Mouse (Mus musculus) midbrain, embryonic 16.5 days (tissue): Measurements from ENCODE around the gene Unc50. TPM values are rescaled to one million over a fixed set of nuclear protein-coding genes. Genes with fewer than 3 reads are reported as not detected.

ENCODE experiments used
- ATAC-seq: fragments of 200-750 bp; cut with Nextera tagmentation; 2 replicates; pipeline ENCODE4 v1.8.0; 2017; ENCODE audit warnings: moderate TSS enrichment
- H3K27ac ChIP-seq: fragments of 300-500 bp; sonication (generic); 2 replicates; pipeline ENCODE4 v1.5.1; 2014; ENCODE audit warnings: mild to moderate bottlenecking, low read length, mixed read lengths
- H3K27me3 ChIP-seq: fragments of 300-500 bp; sonication (generic); 2 replicates; pipeline ENCODE4 v1.6.1; 2014; ENCODE audit warnings: low read depth, low read length, mixed read lengths; ENCODE audit not compliant: control insufficient read depth, insufficient read depth
- H3K36me3 ChIP-seq: fragments of 300-500 bp; sonication (generic); 2 replicates; pipeline ENCODE4 v1.6.1; 2014; ENCODE audit warnings: mild to moderate bottlenecking, low read length, moderate library complexity, mixed read lengths; ENCODE audit not compliant: control insufficient read depth, insufficient read depth
- H3K4me1 ChIP-seq: fragments of 300-500 bp; sonication (generic); 2 replicates; pipeline ENCODE4 v1.6.1; 2014; ENCODE audit warnings: mild to moderate bottlenecking, low read length, mixed read lengths; ENCODE audit not compliant: control insufficient read depth, insufficient read depth
- H3K4me2 ChIP-seq: fragments of 300-500 bp; sonication (generic); 2 replicates; pipeline ENCODE4 v1.6.1; 2014; ENCODE audit warnings: mild to moderate bottlenecking, low read length, mixed read lengths
- H3K4me3 ChIP-seq: fragments of 300-500 bp; sonication (generic); 2 replicates; pipeline ENCODE4 v1.5.1; 2014; ENCODE audit warnings: low read depth, mild to moderate bottlenecking, low read length, moderate library complexity, mixed read lengths
- H3K9ac ChIP-seq: fragments of 300-500 bp; sonication (generic); 2 replicates; pipeline ENCODE4 v1.6.1; 2014; ENCODE audit warnings: low read depth, low read length, mixed read lengths
- H3K9me3 ChIP-seq: fragments of 300-500 bp; sonication (generic); replicated peaks from 2 replicates; pipeline ENCODE4 v1.6.1; 2014; ENCODE audit warnings: mild to moderate bottlenecking, low read length, mixed read lengths; ENCODE audit not compliant: control insufficient read depth, poor library complexity, severe bottlenecking
- WGBS: fragments of 180-500 bp; shearing (Covaris S2); extraction: QIAGEN DNeasy Blood & Tissue Kit; methylation state at CpG from one replicate; pipeline ENCODE4 v1.1.7; 2014; 5-methylcytosine and 5-hydroxymethylcytosine counted together
- polyA plus RNA-seq: library from polyadenylated mRNA; unstranded; fragments of >200 nt; fragmentation: Nextera tagmentation; extraction: Ambion mirVana; gene quantifications from 2 replicates; pipeline ENCODE4 v1.2.1, GENCODE M21; 2015

Unc50 gene
- polyA plus RNA-seq, result 119 and 132 TPM in 2 replicates

DNA sequence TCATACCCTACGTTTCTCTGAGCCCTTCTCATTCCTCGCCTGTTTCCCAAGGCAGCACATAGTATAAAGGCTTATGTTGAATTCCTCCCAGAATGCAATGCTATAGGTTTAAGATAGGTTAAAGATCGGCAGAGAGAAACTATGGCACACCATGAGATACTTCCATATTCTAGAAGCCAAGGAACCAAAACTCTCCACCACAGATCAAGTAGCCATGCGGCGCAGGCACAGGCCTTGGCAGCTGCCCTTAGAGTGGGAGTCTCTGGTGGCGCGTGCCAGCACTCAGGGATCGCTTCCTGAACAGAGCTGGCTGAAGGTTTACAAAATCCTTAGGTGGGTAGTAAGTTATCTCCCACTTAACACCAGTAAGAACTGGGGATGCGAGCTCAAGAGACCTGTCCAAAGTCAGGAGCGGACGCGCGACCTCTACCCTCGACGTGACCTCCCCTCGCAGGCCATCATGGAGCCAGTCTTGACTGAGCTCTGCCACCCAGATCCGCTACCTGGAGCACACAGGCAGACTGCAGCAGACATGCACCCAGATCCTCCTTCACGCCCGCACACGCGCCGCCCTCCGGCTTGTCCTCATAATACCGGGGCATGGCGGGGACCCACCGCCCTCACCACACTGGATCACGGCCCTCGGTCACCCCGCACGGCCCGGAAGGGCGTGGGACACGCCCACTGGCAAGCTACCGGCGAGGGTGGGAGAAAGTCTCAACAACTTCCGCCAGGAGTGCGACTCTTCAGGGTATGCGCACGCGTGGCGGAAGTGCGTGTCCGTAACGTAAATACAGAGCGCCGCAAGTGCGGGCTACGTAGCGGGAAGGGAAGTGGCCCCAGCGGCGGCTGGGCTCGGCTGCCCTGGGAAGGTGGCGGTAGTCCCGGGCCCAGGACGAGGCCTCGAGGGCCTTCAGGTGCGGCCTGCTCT lies at the start of gene Unc50, which contains the start of gene Coa5:
TSS of gene Unc50 (plus strand) at position 774 of the 931 bp plus-strand sequence.
TSS of gene Coa5 (minus strand) at position 738 of the 931 bp plus-strand sequence.
- peak within 1 kb of the TSS; percentile 78 for H3K27ac ChIP-seq
- H3K4me2 ChIP-seq, result peak within 1 kb of the TSS; percentile 97
- H3K9ac ChIP-seq, result peak within 1 kb of the TSS; percentile 91
- H3K9me3 ChIP-seq, result no peaks in the 10 kb centered on the region
- peaks cover 34% of the 10 kb centered on the region for H3K36me3 ChIP-seq
- ATAC-seq, result peak; percentile 99
- H3K27me3 ChIP-seq, result no peaks in the 10 kb centered on the region
- H3K4me3 ChIP-seq, result peak within 1 kb of the TSS; percentile 99
- WGBS, result 2% methylated on average over 57 of the region's 57 CpGs
- H3K4me1 ChIP-seq, result peaks cover 31% of the 10 kb centered on the region

DNA sequence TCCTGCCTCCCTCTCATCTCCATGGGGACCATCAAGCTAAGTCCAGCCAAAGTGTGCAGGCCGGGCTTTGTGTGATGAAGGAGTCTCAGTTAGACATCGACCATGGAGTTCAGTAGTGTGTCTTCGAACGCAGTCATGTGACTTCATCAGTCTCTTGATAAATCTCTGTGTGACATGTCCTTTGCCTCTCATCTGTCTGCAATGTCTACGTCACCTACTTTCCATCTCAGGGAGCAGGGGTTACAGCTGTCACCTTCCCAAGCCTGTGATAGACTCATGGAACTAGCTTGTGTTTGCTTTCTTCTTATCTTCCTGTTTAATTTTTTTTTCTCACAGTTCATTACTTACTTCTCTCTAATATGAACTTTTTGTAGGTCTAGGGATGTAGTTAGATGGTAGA lies 49.0 kb upstream of the Unc50 start:
- Histone ChIP-seq H3K4me2 (no peak overlapping the region), H3K9me3 (no peaks in the 10 kb centered on the region), H3K9ac (no peak overlapping the region), H3K27me3 (no peaks in the 10 kb centered on the region), H3K4me3 (no peak overlapping the region), H3K36me3 (peaks cover 18% of the 10 kb centered on the region), H3K4me1 (no peaks in the 10 kb centered on the region), H3K27ac (no peak overlapping the region)
- WGBS, result 95% methylated on average over 5 of the region's 5 CpGs
- ATAC-seq, result no peak

DNA sequence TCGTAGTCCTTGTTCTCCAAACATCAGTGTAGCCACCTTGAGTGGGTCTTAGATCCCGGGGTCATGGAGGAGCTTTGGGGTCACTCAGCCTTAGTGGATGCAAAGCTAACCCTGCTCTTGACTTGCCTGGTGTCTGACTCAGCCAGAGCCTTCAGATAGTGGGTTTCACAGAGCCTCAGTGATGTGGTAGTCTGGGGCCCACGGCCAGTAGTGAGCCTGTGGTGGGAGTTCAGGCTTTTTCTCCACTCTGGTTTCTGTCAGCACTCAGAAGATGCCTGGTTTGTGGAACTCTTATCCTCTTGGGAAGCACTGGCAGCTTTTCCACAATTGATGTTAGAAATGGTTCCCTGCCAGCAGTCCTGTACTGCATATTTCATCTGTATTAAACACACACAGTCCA lies 45.6 kb upstream of the Unc50 start:
- no peak overlapping the region for H3K27ac ChIP-seq
- no peak overlapping the region for H3K9ac ChIP-seq
- peaks cover 21% of the 10 kb centered on the region for H3K36me3 ChIP-seq
- no peaks in the 10 kb centered on the region for H3K9me3 ChIP-seq
- no peaks in the 10 kb centered on the region for H3K4me1 ChIP-seq
- H3K27me3 ChIP-seq, result no peaks in the 10 kb centered on the region
- WGBS, result 95% methylated on average over 3 of the region's 3 CpGs
- no peak overlapping the region for H3K4me3 ChIP-seq
- no peak for ATAC-seq
- no peak overlapping the region for H3K4me2 ChIP-seq

DNA sequence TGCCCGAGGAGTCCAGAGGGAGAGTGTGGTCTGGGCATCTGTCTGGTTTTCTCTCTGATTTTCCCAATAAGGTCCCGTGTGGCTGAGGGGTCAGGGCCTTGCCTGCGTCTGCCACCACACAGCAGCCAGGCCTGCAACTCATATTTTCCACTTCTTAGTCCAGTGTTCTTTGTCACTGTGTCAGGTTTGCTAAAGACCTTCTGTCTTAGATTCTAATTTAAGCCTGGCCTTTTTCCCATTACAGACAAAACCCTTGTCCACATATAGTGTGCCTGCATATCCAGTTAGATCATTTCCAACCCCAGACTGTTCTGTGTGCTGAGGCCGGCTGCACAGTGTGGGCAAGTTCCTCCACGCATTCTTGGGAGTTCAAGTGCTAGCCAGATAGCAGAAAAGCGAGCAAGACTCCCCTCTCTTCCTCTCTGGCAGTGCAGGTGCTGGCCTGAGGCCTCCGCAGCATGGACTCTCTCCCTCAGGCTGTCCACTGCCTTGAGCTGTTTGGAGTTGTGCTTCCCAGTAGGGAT lies 43.4 kb upstream of the Unc50 start:
- no peaks in the 10 kb centered on the region for H3K4me1 ChIP-seq
- peaks cover 19% of the 10 kb centered on the region for H3K36me3 ChIP-seq
- no peak overlapping the region for H3K27ac ChIP-seq
- no peaks in the 10 kb centered on the region for H3K9me3 ChIP-seq
- H3K4me3 ChIP-seq, result no peak overlapping the region
- no peak for ATAC-seq
- 85% methylated on average over 7 of the region's 7 CpGs for WGBS
- no peaks in the 10 kb centered on the region for H3K27me3 ChIP-seq
- H3K9ac ChIP-seq, result no peak overlapping the region
- no peak overlapping the region for H3K4me2 ChIP-seq

DNA sequence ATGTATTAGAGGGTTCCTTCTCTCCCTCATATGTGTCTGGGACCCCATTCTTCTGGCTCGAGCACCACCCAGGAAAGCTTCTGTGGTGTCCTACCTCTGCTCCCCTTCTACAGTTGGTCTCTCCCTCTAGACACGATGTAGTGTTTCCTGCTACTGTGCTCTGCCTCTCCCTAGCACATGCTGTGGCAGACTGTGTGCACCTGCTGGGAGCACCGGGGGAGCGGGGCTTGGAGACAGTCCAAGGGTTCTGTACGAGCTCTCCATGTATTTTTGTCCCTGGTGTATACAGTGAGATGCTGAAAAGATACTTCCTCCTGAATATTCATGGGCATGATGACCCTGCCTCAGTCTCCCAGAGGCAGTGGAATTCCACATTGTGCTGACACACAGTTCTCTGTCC lies 36.8 kb upstream of the Unc50 start:
- ATAC-seq, result no peak
- no peak overlapping the region for H3K4me2 ChIP-seq
- no peaks in the 10 kb centered on the region for H3K27me3 ChIP-seq
- H3K27ac ChIP-seq, result no peak overlapping the region
- H3K9ac ChIP-seq, result no peak overlapping the region
- H3K4me1 ChIP-seq, result no peaks in the 10 kb centered on the region
- WGBS, result 67% methylated on average over 5 of the region's 5 CpGs
- no peak overlapping the region for H3K4me3 ChIP-seq
- H3K9me3 ChIP-seq, result no peaks in the 10 kb centered on the region
- peaks cover 30% of the 10 kb centered on the region for H3K36me3 ChIP-seq

DNA sequence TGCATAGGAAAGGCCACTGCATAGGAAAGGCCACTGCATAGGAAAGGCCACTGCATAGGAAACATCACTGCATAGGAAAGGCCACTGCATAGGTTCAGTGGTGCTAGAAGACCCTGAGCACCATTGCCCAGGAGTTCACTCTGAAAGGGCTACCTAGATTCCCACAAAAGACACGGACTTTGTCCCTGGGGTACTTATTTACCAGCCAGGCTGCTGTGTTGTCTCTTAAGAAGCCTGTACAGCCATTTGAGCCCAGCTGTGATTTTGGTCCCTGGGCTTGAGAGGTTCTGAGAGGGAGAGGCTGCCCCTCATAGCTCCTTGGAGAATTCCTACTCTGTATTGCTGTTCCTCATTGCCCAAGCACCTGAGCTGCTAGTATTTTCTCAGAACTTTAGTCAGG lies 33.5 kb upstream of the Unc50 start:
- Histone ChIP-seq H3K4me2 (no peak overlapping the region), H3K4me1 (no peaks in the 10 kb centered on the region), H3K27me3 (no peaks in the 10 kb centered on the region), H3K27ac (no peak overlapping the region), H3K4me3 (no peak overlapping the region), H3K9ac (no peak overlapping the region), H3K9me3 (no peaks in the 10 kb centered on the region), H3K36me3 (peaks cover 23% of the 10 kb centered on the region)
- ATAC-seq, result no peak
- 65% methylated on average over 1 of the region's 1 CpGs for WGBS

DNA sequence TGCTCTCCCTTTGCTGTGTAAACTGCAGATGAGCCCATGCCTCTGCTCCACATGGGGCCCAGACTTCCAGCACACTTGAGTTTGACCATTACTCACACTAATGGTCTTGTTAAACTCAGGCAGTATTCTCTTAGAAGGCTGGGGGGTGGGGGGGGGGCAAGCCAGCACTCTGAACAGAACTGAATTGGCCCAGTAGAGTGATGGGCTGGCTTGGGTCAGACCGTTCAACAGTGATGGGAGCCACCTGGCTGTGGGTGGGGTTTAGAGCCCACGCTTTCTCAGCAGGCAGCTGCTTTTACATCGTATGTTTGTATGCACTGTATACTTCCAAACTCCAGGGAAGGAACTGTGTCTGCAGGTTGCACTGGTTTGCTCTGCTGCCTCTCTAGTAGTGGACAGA lies 31.0 kb upstream of the Unc50 start:
- 69% methylated on average over 3 of the region's 3 CpGs for WGBS
- Histone ChIP-seq H3K27me3 (no peaks in the 10 kb centered on the region), H3K4me3 (no peak overlapping the region), H3K9me3 (no peaks in the 10 kb centered on the region), H3K36me3 (peaks cover 11% of the 10 kb centered on the region; the same call in 1 of the 2 replicates), H3K9ac (no peak overlapping the region), H3K27ac (no peak overlapping the region), H3K4me2 (no peak overlapping the region), H3K4me1 (no peaks in the 10 kb centered on the region)
- no peak for ATAC-seq

DNA sequence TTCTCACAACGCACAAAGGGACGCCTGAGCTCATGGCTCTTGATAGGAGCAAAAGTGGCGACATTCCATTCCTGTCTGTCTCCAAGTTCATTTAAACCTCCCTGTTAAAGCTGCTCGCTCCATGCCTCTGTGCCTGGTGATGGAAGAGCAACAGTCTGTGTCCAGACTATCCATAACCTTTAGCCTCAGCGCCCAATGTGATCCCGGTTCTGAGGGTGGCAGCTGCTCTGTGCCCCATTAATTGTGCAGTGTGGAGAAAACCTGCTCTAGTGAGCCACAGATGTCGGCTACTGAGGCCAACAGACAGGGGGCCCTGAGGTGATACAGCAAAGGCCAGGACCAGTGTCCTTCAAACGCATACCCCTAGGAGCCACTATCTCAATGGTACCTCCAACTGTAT lies 30.2 kb upstream of the Unc50 start:
- no peak overlapping the region for H3K4me3 ChIP-seq
- H3K4me2 ChIP-seq, result no peak overlapping the region
- H3K4me1 ChIP-seq, result no peaks in the 10 kb centered on the region
- H3K27me3 ChIP-seq, result no peaks in the 10 kb centered on the region
- H3K9me3 ChIP-seq, result no peaks in the 10 kb centered on the region
- H3K9ac ChIP-seq, result no peak overlapping the region
- ATAC-seq, result no peak
- 63% methylated on average over 8 of the region's 8 CpGs for whole genome bisulfite sequencing
- peaks cover 7% of the 10 kb centered on the region; the same call in 1 of the 2 replicates for H3K36me3 ChIP-seq
- H3K27ac ChIP-seq, result no peak overlapping the region

DNA sequence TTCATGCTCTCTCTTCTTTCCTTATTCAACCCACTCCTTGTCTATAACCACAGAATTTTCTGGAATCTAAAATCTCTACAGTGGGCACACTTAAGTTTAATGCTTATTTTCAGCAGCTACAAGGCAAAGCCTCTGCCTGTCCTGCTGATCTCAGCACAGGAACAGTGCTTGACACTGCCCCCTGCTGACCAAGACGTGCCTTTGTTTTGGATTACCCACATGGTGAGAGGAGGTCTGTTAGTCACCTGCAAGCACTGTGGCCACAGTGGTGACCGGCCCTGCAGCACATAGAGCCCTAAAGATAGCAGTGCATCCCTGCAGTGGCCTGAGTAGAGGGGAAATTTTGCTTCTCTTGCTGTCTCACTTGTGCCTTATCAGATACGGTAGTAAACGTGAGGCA lies 28.3 kb upstream of the Unc50 start:
- 58% methylated on average over 4 of the region's 4 CpGs for WGBS
- no peak overlapping the region for H3K9ac ChIP-seq
- H3K9me3 ChIP-seq, result no peaks in the 10 kb centered on the region
- no peaks in the 10 kb centered on the region for H3K27me3 ChIP-seq
- peaks cover 5% of the 10 kb centered on the region; the same call in 1 of the 2 replicates for H3K36me3 ChIP-seq
- H3K27ac ChIP-seq, result no peak overlapping the region
- H3K4me2 ChIP-seq, result no peak overlapping the region
- no peak for ATAC-seq
- H3K4me1 ChIP-seq, result no peaks in the 10 kb centered on the region
- no peak overlapping the region for H3K4me3 ChIP-seq
